Mouse (Mus musculus): Measurements from ENCODE around the gene Fabp2. TPM values are rescaled to one million over a fixed set of nuclear protein-coding genes. Genes with fewer than 3 reads are reported as not detected.
"Not testable (repeated sequence)": the region's sequence is repeated elsewhere in the genome, so short reads cannot be mapped to it uniquely, and the experiment has no call there.

The Fabp2 gene
- polyA plus RNA-seq, 1 experiment = not detected

DNA sequence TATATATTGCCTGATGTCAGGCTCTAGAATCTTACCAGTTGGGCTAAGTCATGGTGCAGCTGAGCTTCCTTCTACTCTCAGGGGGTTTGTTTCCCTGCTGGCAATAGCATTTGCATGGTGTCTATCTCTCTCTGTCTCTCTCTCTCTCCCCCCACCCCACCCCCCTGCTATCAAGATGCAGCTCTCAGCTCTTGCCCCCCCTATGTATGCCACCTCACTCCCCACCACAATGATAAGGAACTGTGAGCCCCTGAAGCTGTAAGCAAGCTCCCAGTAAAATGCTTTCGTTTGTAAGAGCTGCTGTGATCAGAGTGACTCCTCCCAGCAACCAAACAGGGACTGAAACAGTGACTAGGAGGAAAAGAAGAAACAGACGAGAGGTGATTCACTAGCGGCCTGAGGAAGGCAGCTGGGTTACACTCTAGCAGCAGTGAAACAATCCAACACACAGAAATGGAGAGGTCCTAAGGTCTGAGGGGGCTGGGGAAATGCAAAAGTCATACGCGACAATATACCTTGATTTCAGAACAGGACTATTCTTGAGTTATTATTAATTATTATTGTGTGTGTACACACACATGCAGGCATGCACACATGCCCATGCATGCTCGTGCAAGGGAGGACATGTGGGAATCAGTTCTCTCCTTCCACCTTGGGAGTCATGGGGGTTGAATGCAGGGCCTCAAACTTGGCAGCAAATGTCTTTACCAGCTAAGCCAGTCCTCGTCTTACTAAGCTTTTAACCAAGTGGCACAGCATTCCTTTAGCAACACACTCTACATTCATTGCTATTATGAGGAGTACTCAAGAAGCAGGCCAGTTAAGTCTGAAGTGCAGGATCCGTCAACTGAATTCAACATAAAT lies 25.9 kb downstream of the Fabp2 start:
- no peak for DNase-seq (ENCODE audit: low read depth)
- TF ChIP-seq CTCF (IDR thresholded peaks at IDR 0.05; ENCODE audit: borderline replicate concordance, extremely low read depth, insufficient read depth, insufficient read length) (no peak), POLR2A (IDR thresholded peaks at IDR 0.05; ENCODE audit: borderline replicate concordance, extremely low read depth, insufficient read depth, insufficient read length, poor library complexity, severe bottlenecking) (no peak)

DNA sequence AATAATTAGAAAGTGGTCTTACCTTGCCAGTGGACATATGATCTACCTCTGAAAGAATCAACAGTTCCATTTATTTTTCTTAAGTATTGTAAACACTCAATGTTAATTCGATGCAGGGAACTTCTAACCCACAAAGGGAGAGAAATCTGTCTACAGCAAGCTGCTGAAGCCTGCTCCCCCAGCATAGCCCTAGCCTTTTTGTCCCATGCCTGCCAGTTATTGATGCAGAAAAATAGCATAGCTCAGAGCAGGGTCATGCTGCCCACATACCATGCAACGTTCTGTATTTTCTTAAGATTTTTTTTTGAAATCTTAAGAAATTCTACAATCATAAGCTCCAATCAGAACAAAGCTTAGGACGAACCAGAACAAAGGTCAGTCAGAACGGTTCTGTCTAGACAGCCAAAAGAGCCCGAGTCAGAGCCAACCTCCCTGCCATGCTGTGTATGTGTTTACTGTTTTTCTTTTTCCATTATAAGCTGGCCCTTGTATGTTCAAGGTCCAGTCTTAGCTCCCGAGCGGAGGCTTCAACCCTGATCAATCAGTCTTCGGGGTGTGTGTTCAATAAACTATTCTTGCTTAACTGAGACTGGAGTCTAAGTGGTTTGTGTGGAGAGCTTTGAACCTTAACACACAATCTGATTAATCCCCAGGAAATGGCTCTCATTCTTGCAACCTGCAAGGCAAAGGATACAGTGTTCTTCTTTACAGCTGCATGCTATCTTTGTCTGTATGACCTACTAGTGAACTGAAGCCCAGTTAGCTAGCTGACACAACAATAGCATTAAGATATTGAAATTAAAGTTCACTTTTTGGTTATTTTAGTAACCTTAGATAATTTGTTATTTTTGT lies 27.0 kb downstream of the Fabp2 start:
- DNase-seq (ENCODE audit: low read depth) = no peak
- TF ChIP-seq POLR2A (IDR thresholded peaks at IDR 0.05; ENCODE audit: borderline replicate concordance, extremely low read depth, insufficient read depth, insufficient read length, poor library complexity, severe bottlenecking) (no peak), CTCF (IDR thresholded peaks at IDR 0.05; ENCODE audit: borderline replicate concordance, extremely low read depth, insufficient read depth, insufficient read length) (no peak)

DNA sequence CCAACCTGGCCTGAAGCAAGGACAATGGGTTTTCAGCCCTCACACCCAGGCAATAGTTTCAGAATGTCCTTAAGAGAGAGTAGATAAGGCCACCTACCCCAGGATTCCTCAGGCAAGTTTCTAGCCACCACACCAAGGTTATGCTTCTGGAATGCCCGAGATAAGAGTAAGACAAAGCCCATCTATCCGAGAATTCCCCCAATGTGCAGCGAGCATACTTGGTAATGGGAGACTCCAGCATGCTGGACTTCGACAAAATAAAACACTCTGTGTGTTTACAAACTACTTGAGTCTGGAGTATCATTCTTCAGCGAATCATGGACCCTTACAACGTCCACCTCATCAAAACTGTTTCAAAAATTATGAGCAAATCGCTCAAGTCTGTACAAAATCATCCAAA lies 28.3 kb downstream of the Fabp2 start:
- TF ChIP-seq POLR2A (IDR thresholded peaks at IDR 0.05; ENCODE audit: borderline replicate concordance, extremely low read depth, insufficient read depth, insufficient read length, poor library complexity, severe bottlenecking) (no peak), CTCF (IDR thresholded peaks at IDR 0.05; ENCODE audit: borderline replicate concordance, extremely low read depth, insufficient read depth, insufficient read length) (no peak)
- no peak for DNase-seq (ENCODE audit: low read depth)

DNA sequence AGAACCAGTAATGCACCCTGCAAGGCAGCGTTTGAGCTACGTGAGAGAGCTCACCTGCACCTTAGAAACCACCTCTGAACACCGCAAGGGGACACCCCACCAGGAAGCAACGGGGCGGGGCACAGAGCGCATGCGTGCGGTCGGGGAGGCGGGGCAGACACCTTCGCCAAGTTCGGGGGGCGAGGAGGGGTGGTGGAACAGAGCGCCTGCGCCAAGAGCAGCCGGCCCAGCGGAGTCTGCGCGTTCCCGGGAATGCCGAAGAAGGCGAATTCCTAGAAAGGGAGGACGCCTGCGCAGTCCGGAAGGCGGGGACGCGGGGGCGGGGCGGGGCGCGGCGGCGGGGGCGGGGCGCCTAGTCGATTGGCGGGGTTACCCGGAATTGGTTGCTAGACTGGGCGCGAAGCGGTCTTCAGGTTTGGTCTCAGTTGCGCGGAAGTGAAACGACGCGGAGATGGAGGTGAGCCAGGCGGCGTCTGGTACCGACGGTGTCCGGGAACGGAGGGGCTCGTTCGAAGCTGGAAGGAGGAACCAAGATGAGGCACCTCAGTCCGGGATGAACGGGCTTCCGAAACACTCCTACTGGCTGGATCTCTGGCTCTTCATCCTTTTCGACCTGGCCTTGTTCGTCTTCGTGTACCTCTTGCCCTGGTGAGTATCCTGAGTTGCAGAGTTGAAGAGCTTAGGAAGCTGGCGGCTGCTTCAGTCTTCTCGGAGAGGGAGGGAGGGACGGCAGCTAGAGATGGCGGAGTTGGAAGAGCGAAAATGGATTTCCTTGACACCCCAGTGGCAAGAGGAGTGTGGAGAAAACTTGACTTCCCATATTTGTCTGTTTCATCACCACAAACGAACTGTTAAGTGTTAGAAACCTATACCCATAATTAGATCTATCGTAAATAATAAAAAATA lies 29.4 kb downstream of the Fabp2 start, which contains the start of gene 1810037I17Rik:
TSS of gene 1810037I17Rik (plus strand) at position 195 of the 906 bp plus-strand sequence.
- peak; percentile 99 for DNase-seq (ENCODE audit: low read depth)
- TF ChIP-seq POLR2A (IDR thresholded peaks at IDR 0.05; ENCODE audit: borderline replicate concordance, extremely low read depth, insufficient read depth, insufficient read length, poor library complexity, severe bottlenecking) (peak; percentile 48; the same call in 1 of the 2 replicates), CTCF (IDR thresholded peaks at IDR 0.05; ENCODE audit: borderline replicate concordance, extremely low read depth, insufficient read depth, insufficient read length) (peak; percentile 22; the same call in 1 of the 2 replicates)

DNA sequence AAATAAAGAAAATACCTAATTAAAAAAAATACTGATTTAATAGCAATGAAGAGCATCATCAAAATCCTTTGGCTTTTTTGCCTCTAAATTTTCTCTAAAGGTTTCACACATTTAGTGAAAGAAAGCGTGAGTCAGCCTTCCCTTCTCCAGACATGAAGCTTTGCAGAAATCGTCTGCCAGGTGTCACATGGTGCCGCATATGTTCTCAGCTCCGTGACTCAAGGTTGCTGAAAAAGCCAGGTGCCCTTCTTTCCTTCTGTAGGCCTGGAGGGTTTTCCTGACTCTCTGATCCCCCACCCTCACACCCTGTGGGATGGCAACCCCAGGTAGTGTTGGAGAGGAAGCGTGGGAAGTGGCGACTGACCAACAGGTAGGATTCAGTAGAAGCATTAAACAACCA lies 34.9 kb downstream of the Fabp2 start:
- DNase-seq (ENCODE audit: low read depth) = no peak
- TF ChIP-seq CTCF (IDR thresholded peaks at IDR 0.05; ENCODE audit: borderline replicate concordance, extremely low read depth, insufficient read depth, insufficient read length) = no peak
- no peak for TF ChIP-seq POLR2A (IDR thresholded peaks at IDR 0.05; ENCODE audit: borderline replicate concordance, extremely low read depth, insufficient read depth, insufficient read length, poor library complexity, severe bottlenecking)

DNA sequence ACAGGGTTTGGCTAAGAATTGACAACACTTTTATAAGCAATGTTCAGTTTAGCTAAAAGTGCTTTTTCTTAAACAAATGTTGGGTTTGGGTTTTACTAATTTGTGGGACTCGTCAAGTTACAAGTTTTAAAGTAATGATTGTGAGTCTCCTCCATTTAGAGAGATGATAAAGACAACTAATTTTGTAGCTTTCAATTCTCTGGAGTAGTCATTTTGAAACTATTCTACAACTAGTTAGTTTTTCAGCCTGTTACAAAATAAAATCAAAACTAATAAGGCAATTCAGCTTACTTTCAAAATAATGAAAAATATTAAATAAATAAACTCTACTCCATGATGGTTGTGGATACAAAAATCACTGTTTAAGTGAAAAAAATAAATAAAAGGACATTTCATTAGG lies 37.6 kb downstream of the Fabp2 start:
- no peak for DNase-seq (ENCODE audit: low read depth)
- no peak for TF ChIP-seq CTCF (IDR thresholded peaks at IDR 0.05; ENCODE audit: borderline replicate concordance, extremely low read depth, insufficient read depth, insufficient read length)
- TF ChIP-seq POLR2A (IDR thresholded peaks at IDR 0.05; ENCODE audit: borderline replicate concordance, extremely low read depth, insufficient read depth, insufficient read length, poor library complexity, severe bottlenecking) = no peak

DNA sequence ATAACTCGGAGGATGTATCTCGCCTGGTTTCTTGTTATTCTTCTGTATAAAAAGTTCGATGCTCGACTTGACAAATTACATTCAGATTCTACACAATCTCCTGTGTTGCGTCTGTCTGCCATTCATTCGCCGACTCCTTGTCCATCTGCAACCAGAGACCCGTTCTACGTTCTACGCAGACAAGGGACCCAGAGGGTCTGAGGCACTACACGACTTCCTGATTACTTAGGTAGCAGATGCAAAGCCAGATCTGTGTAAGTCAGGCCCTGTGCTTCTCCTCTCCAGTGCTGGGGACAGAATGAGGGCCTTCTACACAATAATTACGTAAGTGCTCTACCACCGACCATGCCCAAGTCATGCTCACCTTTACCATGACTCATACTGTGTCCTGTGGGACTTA lies 42.3 kb downstream of the Fabp2 start:
- not testable (repeated sequence) for DNase-seq (ENCODE audit: low read depth)

DNA sequence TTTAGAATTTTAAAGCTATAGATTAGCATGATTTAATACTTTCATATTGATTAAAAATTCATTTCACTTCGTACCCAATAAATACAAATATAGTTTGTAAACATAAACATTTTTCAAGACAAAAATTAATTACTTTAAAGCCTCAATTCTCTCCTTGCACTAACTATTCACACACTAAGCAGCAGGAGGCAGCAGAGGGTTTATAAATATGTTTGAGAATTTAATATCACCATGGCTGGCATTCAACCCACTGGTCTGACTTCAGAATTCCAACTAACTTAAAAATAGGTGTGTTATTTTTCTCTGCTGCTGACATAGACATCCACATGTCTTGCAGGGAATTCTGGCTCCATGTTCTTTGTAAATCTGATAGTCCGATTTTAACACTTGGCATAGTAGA lies 44.3 kb downstream of the Fabp2 start:
- DNase-seq (ENCODE audit: low read depth) = peak; percentile 70

DNA sequence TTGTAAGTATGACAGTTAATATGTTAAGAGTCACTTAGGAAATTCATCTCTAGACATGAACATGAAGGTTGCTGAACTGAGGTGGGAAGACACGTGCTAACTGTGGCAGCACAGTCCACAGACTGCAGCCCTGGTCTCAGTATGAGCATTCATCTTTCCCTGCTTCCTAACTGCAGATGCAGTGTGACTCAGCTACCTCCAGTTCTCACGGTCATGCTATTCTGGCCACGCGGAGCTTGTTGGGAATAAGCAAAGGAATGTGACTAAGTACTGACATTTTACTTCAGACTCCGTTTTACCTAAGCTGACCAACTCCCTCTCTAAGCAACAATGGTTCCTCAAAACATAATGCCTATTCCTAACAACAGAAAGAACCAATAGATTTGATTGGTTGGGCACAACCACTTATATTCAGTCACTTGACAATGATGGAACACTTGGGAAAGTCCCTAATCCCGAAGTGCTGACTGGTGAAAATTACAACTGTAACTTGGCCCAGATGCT lies 48.6 kb downstream of the Fabp2 start:
- DNase-seq (ENCODE audit: low read depth) = no peak
- no peak for TF ChIP-seq CTCF (IDR thresholded peaks at IDR 0.05; ENCODE audit: borderline replicate concordance, extremely low read depth, insufficient read depth, insufficient read length)
- no peak for TF ChIP-seq POLR2A (IDR thresholded peaks at IDR 0.05; ENCODE audit: borderline replicate concordance, extremely low read depth, insufficient read depth, insufficient read length, poor library complexity, severe bottlenecking)

More for the DNA sequence above, 44.3 kb downstream of the Fabp2 start:
- peak; percentile 51 for TF ChIP-seq CTCF (IDR thresholded peaks at IDR 0.05; ENCODE audit: borderline replicate concordance, extremely low read depth, insufficient read depth, insufficient read length)
- TF ChIP-seq POLR2A (IDR thresholded peaks at IDR 0.05; ENCODE audit: borderline replicate concordance, extremely low read depth, insufficient read depth, insufficient read length, poor library complexity, severe bottlenecking) = no peak

Other genes starting within 250 kb of the Fabp2 start
- 5.0 and 6.2 TPM in 2 replicates for gene Pde5a, start 166.1 kb upstream of the Fabp2 start, polyA plus RNA-seq (2012; rRNA removed)
- not detected in 2 replicates for gene Gm10959, start 24.3 kb downstream of the Fabp2 start, polyA plus RNA-seq (2012; rRNA removed)
- gene 1810037I17Rik, start 29.1 kb downstream of the Fabp2 start, polyA plus RNA-seq (2012; rRNA removed) = 34.3 and 45.9 TPM in 2 replicates
- 3.2 and 4.9 TPM in 2 replicates for gene Usp53, start 89.4 kb downstream of the Fabp2 start, polyA plus RNA-seq (2012; rRNA removed)
- gene Myoz2, start 139.9 kb downstream of the Fabp2 start, polyA plus RNA-seq (2012; rRNA removed) = 0.16 and 0.25 TPM in 2 replicates

Data from brain, embryonic 14.5 days (tissue).